Mouse (Mus musculus): ENCODE measurements around the gene Syt3. TPM values are rescaled to one million over a fixed set of nuclear protein-coding genes. Genes with fewer than 3 reads are reported as not detected.

The Syt3 gene
- polyA plus RNA-seq (2014; fragmentation: Nextera tagmentation; extraction: Ambion mirVana): 1.6 and 2.0 TPM in 2 replicates

GRCm38 (mm10) chr7:44383980-44384715 lies at the start of gene Syt3:
Syt3 (plus strand) TSS chr7:44384102.
- Histone ChIP-seq H3K27me3 (ENCODE audit: control insufficient read depth, insufficient read depth, low read length) (no peaks in the 10 kb centered on the region), H3K4me2 (replicated peaks; ENCODE audit: low read depth, low read length) (peak within 1 kb of the TSS; percentile 98), H3K36me3 (ENCODE audit: control insufficient read depth, insufficient read depth, low read length) (no peaks in the 10 kb centered on the region), H3K9me3 (ENCODE audit: control insufficient read depth, low read depth, low read length) (no peaks in the 10 kb centered on the region), H3K4me1 (ENCODE audit: control insufficient read depth, insufficient read depth, low read length) (no peaks in the 10 kb centered on the region), H3K27ac (ENCODE audit: low read length) (no peak within 1 kb of the TSS), H3K4me3 (ENCODE audit: low read depth, low read length) (peak within 1 kb of the TSS; percentile 50), H3K9ac (replicated peaks; ENCODE audit: low read depth, low read length) (peak within 1 kb of the TSS; percentile 38; the same call in 1 of the 2 replicates)
- peak; percentile 70 for ATAC-seq (ENCODE audit: insufficient number of reproducible peaks, insufficient read depth, low FRiP score, low read depth)
- WGBS: 0% methylated on average over 26 of the region's 33 CpGs

DNA sequence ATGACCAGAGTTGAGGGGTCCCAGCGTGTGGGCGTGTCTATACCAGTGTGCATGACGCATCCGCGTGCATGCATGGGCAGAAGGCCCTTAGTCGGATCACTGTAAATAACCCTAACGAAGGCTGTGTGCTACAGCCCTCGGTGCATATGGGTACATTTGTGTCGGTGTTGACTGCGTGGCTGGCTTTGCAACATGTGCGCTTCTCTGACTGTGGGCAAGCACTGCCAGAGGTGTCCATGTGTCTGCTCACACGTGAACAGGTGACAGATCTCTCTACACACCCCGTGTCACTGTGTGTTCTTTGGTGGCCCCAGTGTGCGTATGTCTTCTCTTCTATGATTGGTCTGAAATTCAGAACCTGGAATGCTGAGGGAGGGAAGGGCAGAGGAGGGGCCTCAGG lies 49.8 kb upstream of the Syt3 start:
- no peak for ATAC-seq (ENCODE audit: insufficient number of reproducible peaks, insufficient read depth, low FRiP score, low read depth)
- Histone ChIP-seq H3K9me3 (ENCODE audit: control insufficient read depth, low read depth, low read length) (no peaks in the 10 kb centered on the region), H3K36me3 (ENCODE audit: control insufficient read depth, insufficient read depth, low read length) (no peaks in the 10 kb centered on the region), H3K4me1 (ENCODE audit: control insufficient read depth, insufficient read depth, low read length) (0 out of 2 replicates have a peak, but pooled peaks cover 11% of the 10 kb centered on the region), H3K27ac (ENCODE audit: low read length) (no peak overlapping the region), H3K4me2 (replicated peaks; ENCODE audit: low read depth, low read length) (no peak overlapping the region), H3K4me3 (ENCODE audit: low read depth, low read length) (no peak overlapping the region), H3K27me3 (ENCODE audit: control insufficient read depth, insufficient read depth, low read length) (peaks cover 41% of the 10 kb centered on the region), H3K9ac (replicated peaks; ENCODE audit: low read depth, low read length) (no peak overlapping the region)
- 58% methylated on average over 14 of the region's 14 CpGs for WGBS

- Histone ChIP-seq H3K36me3 (ENCODE audit: control insufficient read depth, insufficient read depth, low read length) (no peaks in the 10 kb centered on the region), H3K4me1 (ENCODE audit: control insufficient read depth, insufficient read depth, low read length) (0 out of 2 replicates have a peak, but pooled peaks cover 11% of the 10 kb centered on the region), H3K9me3 (ENCODE audit: control insufficient read depth, low read depth, low read length) (no peaks in the 10 kb centered on the region), H3K9ac (replicated peaks; ENCODE audit: low read depth, low read length) (no peak overlapping the region), H3K27me3 (ENCODE audit: control insufficient read depth, insufficient read depth, low read length) (peaks cover 41% of the 10 kb centered on the region), H3K4me2 (replicated peaks; ENCODE audit: low read depth, low read length) (peak overlapping the region; percentile 76), H3K4me3 (ENCODE audit: low read depth, low read length) (peak overlapping the region; percentile 33), H3K27ac (ENCODE audit: low read length) (no peak overlapping the region)
- 0 out of 2 replicates have a peak, but pooled peaks have one; percentile 25 for ATAC-seq (ENCODE audit: insufficient number of reproducible peaks, insufficient read depth, low FRiP score, low read depth)
- 5% methylated on average over 24 of the region's 40 CpGs for WGBS
These were observed 48.6 kb upstream of the Syt3 start for GRCm38 (mm10) chr7:44335031-44335878.

DNA sequence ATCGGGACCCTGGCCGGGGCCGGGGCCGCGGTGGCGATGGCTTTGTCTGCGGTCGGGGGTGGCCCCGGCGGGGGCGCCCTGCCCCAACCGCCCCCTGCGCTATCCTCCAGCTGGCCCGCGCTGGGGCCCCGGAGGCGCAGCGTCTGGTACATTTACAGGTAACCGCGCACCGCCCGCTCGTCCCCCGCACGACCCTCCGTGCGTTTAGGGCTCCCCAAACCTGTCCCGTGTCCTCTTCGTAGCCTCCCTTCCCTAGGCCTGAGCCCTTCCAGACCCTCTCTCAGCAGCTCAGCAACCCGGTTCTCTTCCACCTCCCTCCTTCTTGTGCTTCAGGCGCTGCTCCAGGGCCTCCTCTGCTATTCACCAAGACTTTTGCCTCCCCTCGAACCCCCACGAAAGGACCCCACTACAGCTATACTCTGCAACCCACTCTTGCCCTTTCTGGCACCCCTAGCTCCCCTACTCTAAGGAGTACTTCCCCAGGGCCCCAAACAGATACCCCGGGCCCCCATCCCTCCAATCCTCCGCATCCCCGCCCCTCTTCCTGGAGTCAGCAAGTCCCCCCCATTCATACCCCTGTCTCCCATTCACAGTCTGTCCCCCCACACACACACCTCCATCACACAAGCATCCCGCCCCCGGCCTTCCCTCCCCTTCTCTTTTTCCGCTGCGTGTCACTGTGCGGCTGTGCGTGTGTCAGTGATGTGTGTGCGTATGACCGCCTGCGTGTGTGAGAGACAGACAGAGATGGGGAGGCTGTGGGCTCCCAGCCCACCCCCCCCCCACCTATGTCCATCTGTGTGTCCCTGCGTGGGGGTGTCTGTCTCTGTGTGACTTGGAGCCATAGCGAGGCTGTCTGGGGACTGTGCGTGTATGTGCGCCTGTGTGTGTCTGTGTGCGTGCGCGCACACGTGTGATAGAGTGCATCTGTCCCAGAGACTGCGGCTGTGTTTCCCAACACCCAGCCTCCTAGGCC lies 47.6 kb upstream of the Syt3 start:
- Histone ChIP-seq H3K9ac (replicated peaks; ENCODE audit: low read depth, low read length) (no peak overlapping the region), H3K27ac (ENCODE audit: low read length) (no peak overlapping the region), H3K9me3 (ENCODE audit: control insufficient read depth, low read depth, low read length) (no peaks in the 10 kb centered on the region), H3K4me1 (ENCODE audit: control insufficient read depth, insufficient read depth, low read length) (0 out of 2 replicates have a peak, but pooled peaks cover 11% of the 10 kb centered on the region), H3K27me3 (ENCODE audit: control insufficient read depth, insufficient read depth, low read length) (peaks cover 41% of the 10 kb centered on the region), H3K4me3 (ENCODE audit: low read depth, low read length) (peak overlapping the region; percentile 33), H3K4me2 (replicated peaks; ENCODE audit: low read depth, low read length) (peak overlapping the region; percentile 76), H3K36me3 (ENCODE audit: control insufficient read depth, insufficient read depth, low read length) (no peaks in the 10 kb centered on the region)
- 4% methylated on average over 30 of the region's 54 CpGs for WGBS
- peak; percentile 30; the same call in 1 of the 2 replicates for ATAC-seq (ENCODE audit: insufficient number of reproducible peaks, insufficient read depth, low FRiP score, low read depth)

- H3K27me3 ChIP-seq (ENCODE audit: control insufficient read depth, insufficient read depth, low read length): peaks cover 41% of the 10 kb centered on the region
- 0 out of 2 replicates have a peak overlapping the region, but pooled peaks have one; percentile 33 for H3K4me3 ChIP-seq (ENCODE audit: low read depth, low read length)
These were observed 46.6 kb upstream of the Syt3 start for GRCm38 (mm10) chr7:44337121-44337849.

DNA sequence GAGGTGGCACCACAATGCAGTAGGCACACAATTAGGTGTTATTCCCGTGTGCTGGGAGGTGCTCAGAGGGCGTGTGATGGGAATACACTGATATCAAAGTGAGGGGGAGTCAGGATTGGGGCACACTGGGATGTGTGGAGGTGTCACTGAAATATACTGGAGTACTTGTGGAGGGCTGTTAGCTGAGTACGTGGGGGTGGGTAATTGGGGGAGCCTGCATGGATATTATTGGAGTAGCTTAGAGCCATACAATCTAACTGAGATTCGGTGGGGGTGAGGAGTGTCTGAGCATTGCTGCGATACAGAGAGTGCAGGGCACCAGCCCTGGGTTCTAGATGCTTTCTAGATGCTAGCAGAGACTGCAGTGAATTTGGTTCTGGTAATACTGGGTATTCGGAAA lies 43.7 kb upstream of the Syt3 start:
- Histone ChIP-seq H3K4me2 (replicated peaks; ENCODE audit: low read depth, low read length) (no peak overlapping the region), H3K9me3 (ENCODE audit: control insufficient read depth, low read depth, low read length) (no peaks in the 10 kb centered on the region), H3K27ac (ENCODE audit: low read length) (no peak overlapping the region), H3K9ac (replicated peaks; ENCODE audit: low read depth, low read length) (no peak overlapping the region), H3K36me3 (ENCODE audit: control insufficient read depth, insufficient read depth, low read length) (no peaks in the 10 kb centered on the region), H3K4me1 (ENCODE audit: control insufficient read depth, insufficient read depth, low read length) (0 out of 2 replicates have a peak, but pooled peaks cover 11% of the 10 kb centered on the region), H3K27me3 (ENCODE audit: control insufficient read depth, insufficient read depth, low read length) (peaks cover 33% of the 10 kb centered on the region), H3K4me3 (ENCODE audit: low read depth, low read length) (no peak overlapping the region)
- 66% methylated on average over 6 of the region's 6 CpGs for WGBS
- ATAC-seq (ENCODE audit: insufficient number of reproducible peaks, insufficient read depth, low FRiP score, low read depth): no peak

More at GRCm38 (mm10) chr7:44337121-44337849, 46.6 kb upstream of the Syt3 start:
- Histone ChIP-seq H3K4me2 (replicated peaks; ENCODE audit: low read depth, low read length) (peak overlapping the region; percentile 76; the same call in 1 of the 2 replicates), H3K9me3 (ENCODE audit: control insufficient read depth, low read depth, low read length) (no peaks in the 10 kb centered on the region), H3K9ac (replicated peaks; ENCODE audit: low read depth, low read length) (no peak overlapping the region), H3K4me1 (ENCODE audit: control insufficient read depth, insufficient read depth, low read length) (0 out of 2 replicates have a peak, but pooled peaks cover 11% of the 10 kb centered on the region), H3K36me3 (ENCODE audit: control insufficient read depth, insufficient read depth, low read length) (no peaks in the 10 kb centered on the region), H3K27ac (ENCODE audit: low read length) (no peak overlapping the region)
- 5% methylated on average over 32 of the region's 32 CpGs for WGBS
- no peak for ATAC-seq (ENCODE audit: insufficient number of reproducible peaks, insufficient read depth, low FRiP score, low read depth)

- H3K4me1 ChIP-seq (ENCODE audit: control insufficient read depth, insufficient read depth, low read length): 0 out of 2 replicates have a peak, but pooled peaks cover 4% of the 10 kb centered on the region
- H3K27ac ChIP-seq (ENCODE audit: low read length): no peak overlapping the region
- H3K36me3 ChIP-seq (ENCODE audit: control insufficient read depth, insufficient read depth, low read length): no peaks in the 10 kb centered on the region
- ATAC-seq (ENCODE audit: insufficient number of reproducible peaks, insufficient read depth, low FRiP score, low read depth): no peak
- peaks cover 26% of the 10 kb centered on the region for H3K27me3 ChIP-seq (ENCODE audit: control insufficient read depth, insufficient read depth, low read length)
- WGBS: 79% methylated on average over 10 of the region's 10 CpGs
- no peaks in the 10 kb centered on the region for H3K9me3 ChIP-seq (ENCODE audit: control insufficient read depth, low read depth, low read length)
- no peak overlapping the region for H3K4me3 ChIP-seq (ENCODE audit: low read depth, low read length)
- no peak overlapping the region for H3K9ac ChIP-seq (replicated peaks; ENCODE audit: low read depth, low read length)
- no peak overlapping the region for H3K4me2 ChIP-seq (replicated peaks; ENCODE audit: low read depth, low read length)
These were observed 42.8 kb upstream of the Syt3 start for GRCm38 (mm10) chr7:44341119-44341518.
